Mouse (Mus musculus) small intestine, adult 2 months (tissue): Measurements from ENCODE around the gene Abt1. TPM values are rescaled to one million over a fixed set of nuclear protein-coding genes. Genes with fewer than 3 reads are reported as not detected.
A peak's percentile ranks its signal among the peaks of the same experiment; 100 is the strongest.

Experiments used
- H3K27ac ChIP-seq: fragments of 200-500 bp; 2 replicates; pipeline ENCODE4 v1.5.1; 2012; ENCODE audit warnings: low read depth, low read length, control low read depth, inconsistent platforms; ENCODE audit not compliant: insufficient read depth
- H3K27me3 ChIP-seq: fragments of 200-500 bp; 2 replicates; pipeline ENCODE4 v1.6.1; 2012; ENCODE audit warnings: mild to moderate bottlenecking, moderate library complexity, low read length, inconsistent platforms; ENCODE audit not compliant: control insufficient read depth, insufficient read depth
- H3K36me3 ChIP-seq: fragments of 200-500 bp; 2 replicates; pipeline ENCODE4 v1.6.1; 2012; ENCODE audit warnings: mild to moderate bottlenecking, low read length, control low read depth, inconsistent platforms; ENCODE audit not compliant: control insufficient read depth, insufficient read depth
- H3K4me1 ChIP-seq: fragments of 200-500 bp; 2 replicates; pipeline ENCODE4 v1.6.1; 2012; ENCODE audit warnings: low read length, inconsistent platforms, mixed read lengths; ENCODE audit not compliant: control insufficient read depth, insufficient read depth, insufficient read length
- H3K4me3 ChIP-seq: fragments of 200-500 bp; 2 replicates; pipeline ENCODE4 v1.5.1; 2012; ENCODE audit warnings: low read depth, mild to moderate bottlenecking, control low read depth, inconsistent platforms, low read length, moderate library complexity
- CTCF ChIP-seq: fragments of 200-500 bp; IDR thresholded peaks from 2 replicates; pipeline ENCODE4 v1.5.1; 2012; ENCODE audit warnings: low read depth, mild to moderate bottlenecking, control low read depth, inconsistent platforms, low read length, moderate library complexity, mixed read lengths; ENCODE audit not compliant: insufficient replicate concordance, insufficient read length; ENCODE audit errors: extremely low read depth
- POLR2A ChIP-seq: fragments of 200-500 bp; IDR thresholded peaks from 2 replicates; pipeline ENCODE4 v1.6.1; 2012; ENCODE audit warnings: low read depth, mild to moderate bottlenecking, control low read depth, inconsistent platforms, low read length, moderate library complexity
- WGBS: fragments of 180-500 bp; shearing (Covaris S2); methylation state at CpG from one replicate; pipeline ENCODE4 v1.1.7; 2018; 5-methylcytosine and 5-hydroxymethylcytosine counted together
- polyA plus RNA-seq: library from polyadenylated mRNA; depleted of rRNA; stranded (reverse); fragments of >200 nt; gene quantifications from 2 replicates; pipeline ENCODE4 v1.2.3, GENCODE M21; 2012; rRNA removed

Abt1 gene
- polyA plus RNA-seq, 1 experiment, result 1.2 TPM

GRCm38 (mm10) chr13:23383127-23383526 is 40.5 kb downstream of the Abt1 start:
- Histone ChIP-seq H3K27ac (no peak overlapping the region), H3K4me1 (no peaks in the 10 kb centered on the region), H3K4me3 (no peak overlapping the region), H3K36me3 (no peaks in the 10 kb centered on the region), H3K27me3 (no peaks in the 10 kb centered on the region)
- no peak for TF ChIP-seq CTCF
- TF ChIP-seq POLR2A, result no peak
- WGBS, result 66% methylated on average over 1 of the region's 1 CpGs

- no peaks in the 10 kb centered on the region for H3K27me3 ChIP-seq
- H3K4me1 ChIP-seq, result no peaks in the 10 kb centered on the region
- no peaks in the 10 kb centered on the region for H3K36me3 ChIP-seq
- no peak overlapping the region for H3K27ac ChIP-seq
- no peak overlapping the region for H3K4me3 ChIP-seq
- 57% methylated on average over 1 of the region's 1 CpGs for WGBS
- TF ChIP-seq CTCF (no peak), POLR2A (no peak)
Observed at GRCm38 (mm10) chr13:23372433-23372832, 51.2 kb downstream of the Abt1 start.

GRCm38 (mm10) chr13:23370075-23370474 is 53.6 kb downstream of the Abt1 start:
- no peak for TF ChIP-seq CTCF
- no peak for TF ChIP-seq POLR2A
- Histone ChIP-seq H3K27me3 (no peaks in the 10 kb centered on the region), H3K4me3 (no peak overlapping the region), H3K27ac (no peak overlapping the region), H3K4me1 (no peaks in the 10 kb centered on the region), H3K36me3 (no peaks in the 10 kb centered on the region)
- 96% methylated on average over 4 of the region's 4 CpGs for WGBS

- Histone ChIP-seq H3K4me1 (no peaks in the 10 kb centered on the region), H3K27me3 (no peaks in the 10 kb centered on the region), H3K36me3 (no peaks in the 10 kb centered on the region), H3K27ac (0 out of 2 replicates have a peak overlapping the region, but pooled peaks have one; percentile 15), H3K4me3 (peak overlapping the region; percentile 90)
- no peak for TF ChIP-seq POLR2A
- TF ChIP-seq CTCF, result 0 out of 2 replicates have a peak, but pooled peaks have one; percentile 6
- WGBS, result under 1% methylated on average over 10 of the region's 10 CpGs
Observed at GRCm38 (mm10) chr13:23369421-23369765, 54.3 kb downstream of the Abt1 start.

- WGBS, result under 1% methylated on average over 55 of the region's 55 CpGs
- TF ChIP-seq CTCF (no peak; the same call in 1 of the 2 replicates), POLR2A (peak; percentile 69; the same call in 1 of the 2 replicates)
- Histone ChIP-seq H3K4me1 (no peaks in the 10 kb centered on the region), H3K4me3 (peak within 1 kb of the TSS; percentile 90), H3K27me3 (no peaks in the 10 kb centered on the region), H3K27ac (peak within 1 kb of the TSS; percentile 84), H3K36me3 (no peaks in the 10 kb centered on the region)
Observed at GRCm38 (mm10) chr13:23368583-23369420, 54.9 kb downstream of the Abt1 start, which contains the start of gene Zfp322a. TSS of gene Zfp322a (minus strand) at chr13:23369208.

Other genes starting within 250 kb of the Abt1 start
- gene Vmn1r220, start 235.9 kb downstream of the Abt1 start, polyA plus RNA-seq, result not detected in 2 replicates
- gene Vmn1r221, start 209.7 kb downstream of the Abt1 start, polyA plus RNA-seq, result not detected in 2 replicates
- not detected in 2 replicates for gene Vmn1r222, start 187.9 kb downstream of the Abt1 start, polyA plus RNA-seq
- gene Vmn1r223, start 176.7 kb downstream of the Abt1 start, polyA plus RNA-seq, result not detected in 2 replicates
- gene Zfp322a, start 54.7 kb downstream of the Abt1 start, polyA plus RNA-seq, result 0.15 and 0.20 TPM in 2 replicates
- 0.05 TPM in 1 of 2 replicates, not detected in the other for gene Btn1a1, start 42.0 kb upstream of the Abt1 start, polyA plus RNA-seq
- not detected in 2 replicates for gene Btn2a2, start 65.0 kb upstream of the Abt1 start, polyA plus RNA-seq
- gene Hist1h4h, start 107.2 kb upstream of the Abt1 start, polyA plus RNA-seq, result 39.6 and 71.6 TPM in 2 replicates
- 631 and 1,420 TPM in 2 replicates for gene Hist1h2af, start 110.0 kb upstream of the Abt1 start, polyA plus RNA-seq
- gene Hist1h3g, start 111.6 kb upstream of the Abt1 start, polyA plus RNA-seq, result 43.4 and 65.8 TPM in 2 replicates
- gene Hist1h2bh, start 119.5 kb upstream of the Abt1 start, polyA plus RNA-seq, result 2.4 and 5.1 TPM in 2 replicates
- gene Hist1h3f, start 120.2 kb upstream of the Abt1 start, polyA plus RNA-seq, result 9.6 and 13.1 TPM in 2 replicates
- 13.6 and 21.3 TPM in 2 replicates for gene Hist1h4f, start 127.8 kb upstream of the Abt1 start, polyA plus RNA-seq
- 0.27 and 0.29 TPM in 2 replicates for gene Hist1h1d, start 129.4 kb upstream of the Abt1 start, polyA plus RNA-seq
- 27.6 and 43.3 TPM in 2 replicates for gene Hist1h3e, start 138.5 kb upstream of the Abt1 start, polyA plus RNA-seq
- 27.3 and 38.0 TPM in 2 replicates for gene Hist1h2ae, start 147.4 kb upstream of the Abt1 start, polyA plus RNA-seq
- gene Hist1h2bg, start 147.5 kb upstream of the Abt1 start, polyA plus RNA-seq, result 32.8 and 51.3 TPM in 2 replicates
- 9.0 and 24.6 TPM in 2 replicates for gene Hist1h2bf, start 150.3 kb upstream of the Abt1 start, polyA plus RNA-seq
- gene Hist1h2ad, start 150.5 kb upstream of the Abt1 start, polyA plus RNA-seq, result 21.3 and 30.3 TPM in 2 replicates
- gene Hist1h3d, start 151.9 kb upstream of the Abt1 start, polyA plus RNA-seq, result 11.5 and 24.2 TPM in 2 replicates
- 10.1 and 13.8 TPM in 2 replicates for gene Hist1h4d, start 157.7 kb upstream of the Abt1 start, polyA plus RNA-seq
- gene Hist1h2be, start 197.3 kb upstream of the Abt1 start, polyA plus RNA-seq, result 1.5 and 1.8 TPM in 2 replicates
- 2.2 and 2.4 TPM in 2 replicates for gene Hist1h1e, start 198.7 kb upstream of the Abt1 start, polyA plus RNA-seq